Mouse (Mus musculus) brain, embryonic 14.5 days (tissue): ENCODE data around the gene Hdac8.

Source experiments
- CTCF ChIP-seq: fragments of 200-500 bp; IDR thresholded peaks from 2 replicates; pipeline ENCODE4 v1.5.1; 2012; ENCODE audit warnings: inconsistent platforms, mild to moderate bottlenecking, moderate library complexity, borderline replicate concordance; ENCODE audit not compliant: insufficient read depth, insufficient read length; ENCODE audit errors: extremely low read depth
- POLR2A ChIP-seq: fragments of 200-500 bp; IDR thresholded peaks from 2 replicates; pipeline ENCODE4 v1.6.1; 2012; ENCODE audit warnings: mild to moderate bottlenecking, inconsistent platforms, borderline replicate concordance; ENCODE audit not compliant: poor library complexity, insufficient read depth, insufficient read length, severe bottlenecking; ENCODE audit errors: extremely low read depth

DNA sequence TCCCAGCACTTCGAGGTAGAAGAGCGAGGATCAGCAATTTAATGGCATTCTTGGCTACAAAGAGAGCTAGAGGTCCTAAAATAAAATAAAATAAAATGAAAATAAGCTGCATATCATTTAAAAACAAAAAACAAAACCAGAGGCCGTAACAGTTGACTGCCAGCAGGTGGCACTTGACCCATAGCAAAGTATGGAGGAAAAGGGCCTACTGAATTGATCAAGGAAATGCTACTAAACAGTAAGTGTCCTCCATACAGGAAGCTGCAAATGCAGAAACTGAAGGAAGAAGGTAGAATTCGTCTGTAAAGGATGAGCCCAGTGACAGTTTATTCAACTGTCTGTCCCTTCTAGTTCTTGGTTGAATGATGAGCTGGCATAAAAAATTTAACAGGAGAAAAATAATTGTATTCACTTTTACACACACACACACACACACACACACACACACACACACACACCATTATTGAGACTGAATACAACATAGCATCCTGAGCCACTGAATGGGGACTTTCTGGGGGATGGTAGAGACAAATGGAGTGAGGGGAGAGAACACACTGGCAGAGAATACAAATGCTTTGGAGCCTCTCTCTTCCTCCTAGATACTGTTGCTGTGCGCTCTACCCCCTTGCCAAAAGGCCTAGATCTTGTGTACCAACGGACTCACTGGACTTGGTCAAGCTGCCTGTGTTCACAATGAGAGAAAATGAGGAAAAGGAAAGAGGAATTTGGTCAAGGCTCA, 11.0 kb downstream of the Hdac8 start:
- TF ChIP-seq POLR2A (no peak), CTCF (peak; percentile 51; the same call in 1 of the 2 replicates)
